Mouse (Mus musculus) kidney, adult 10 weeks (tissue): Measurements from ENCODE around the gene Gm20897. TPM values are rescaled to one million over a fixed set of nuclear protein-coding genes. Genes with fewer than 3 reads are reported as not detected.

ENCODE experiments used
- polyA plus RNA-seq: library from polyadenylated mRNA; stranded (reverse); fragments of 350-450 nt; fragmentation: Illumina TruSeq; extraction: RNeasy Lipid Tissue Mini Kit (QIAGEN cat#74804); gene quantifications from one replicate; pipeline ENCODE4 v1.2.3, GENCODE M21; 2014; ENCODE audit warnings: low read depth, low replicate concordance

The Gm20897 gene
- polyA plus RNA-seq, result not detected

GRCm38 (mm10) chrY:38502138-38502537 is at the start of gene Gm20897:
Gm20897 (minus strand) TSS chrY:38502238.

Other genes starting within 250 kb of the Gm20897 start
- not detected for gene Gm21732, start 73.5 kb upstream of the Gm20897 start, polyA plus RNA-seq